Mouse (Mus musculus) T-helper 1 cell (primary cell): ENCODE results near the gene 9430015G10Rik.
"Not testable (repeated sequence)": the region's sequence is repeated elsewhere in the genome, so short reads cannot be mapped to it uniquely, and the experiment has no call there.

Experiments used
- in situ Hi-C: fragments of 300-600 bp; cut with MboI, MseI; formaldehyde crosslinking; loops from one replicate; pipeline ENCODE4 v1.15.1; 2025; ENCODE audit warnings: high pct_unique_total_duplicates

Gene 9430015G10Rik

GRCm38 (mm10) chr4:156096191-156096590 lies 13.6 kb upstream of the 9430015G10Rik start:
- in situ Hi-C loops: no loop called here

GRCm38 (mm10) chr4:156097770-156098366 lies 11.9 kb upstream of the 9430015G10Rik start:
- in situ Hi-C loops: no loop called here

- in situ Hi-C loops: no loop called here
Measured at GRCm38 (mm10) chr4:156099427-156099826, 10.4 kb upstream of the 9430015G10Rik start.

GRCm38 (mm10) chr4:156100501-156100900 lies 9.3 kb upstream of the 9430015G10Rik start:
- in situ Hi-C loops: no loop called here

GRCm38 (mm10) chr4:156101481-156101903 lies 8.3 kb upstream of the 9430015G10Rik start:
- in situ Hi-C loops: no loop called here

DNA sequence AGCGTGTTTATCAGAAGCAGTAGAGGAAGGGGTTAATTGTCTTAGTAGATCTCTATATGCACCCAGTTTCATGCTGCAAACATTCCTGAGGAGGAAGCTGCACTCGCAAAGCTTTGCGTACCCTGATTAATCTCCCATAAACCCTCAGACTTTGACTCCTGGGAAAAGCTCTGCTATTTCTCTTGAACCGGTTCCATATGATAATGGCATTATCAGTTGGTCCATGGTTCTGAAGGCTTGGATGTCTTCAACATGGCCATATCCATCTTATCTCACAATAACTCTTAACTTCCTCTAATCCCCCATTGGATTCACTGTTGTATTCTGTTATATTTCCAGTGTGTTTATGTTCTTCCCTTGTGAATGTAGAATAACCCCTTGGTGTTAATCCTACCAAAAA lies 6.4 kb upstream of the 9430015G10Rik start:
- in situ Hi-C loops: no loop called here

GRCm38 (mm10) chr4:156108606-156109546 lies 906 bp upstream of the 9430015G10Rik start:
- in situ Hi-C loops: no loop called here

GRCm38 (mm10) chr4:156124077-156124476 lies 14.3 kb downstream of the 9430015G10Rik start:
- in situ Hi-C loops: no loop called here

DNA sequence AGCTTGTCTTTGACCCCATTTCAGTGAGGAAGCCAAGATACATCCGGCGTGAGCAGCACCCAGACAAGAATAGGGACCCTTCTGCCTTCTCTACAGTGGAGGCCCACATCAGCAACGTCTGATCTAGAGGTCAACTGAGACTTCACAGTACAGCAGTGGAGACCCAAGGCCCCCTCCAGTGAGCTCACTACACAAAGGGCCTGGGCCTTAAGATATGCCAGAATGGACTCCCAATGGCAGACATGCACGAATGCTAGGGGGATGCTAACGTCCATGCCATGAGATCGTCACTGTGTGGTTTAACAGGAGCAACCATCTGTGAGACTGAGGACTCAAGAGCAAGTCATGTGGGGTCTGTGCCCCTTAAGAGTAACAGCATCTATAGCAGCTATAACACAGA lies 15.6 kb downstream of the 9430015G10Rik start:
- in situ Hi-C loops: no loop called here

- in situ Hi-C loops: no loop called here
Measured at GRCm38 (mm10) chr4:156126841-156127240, 17.1 kb downstream of the 9430015G10Rik start.

GRCm38 (mm10) chr4:156128746-156129145 lies 19.0 kb downstream of the 9430015G10Rik start:
- in situ Hi-C loops: no loop called here

DNA sequence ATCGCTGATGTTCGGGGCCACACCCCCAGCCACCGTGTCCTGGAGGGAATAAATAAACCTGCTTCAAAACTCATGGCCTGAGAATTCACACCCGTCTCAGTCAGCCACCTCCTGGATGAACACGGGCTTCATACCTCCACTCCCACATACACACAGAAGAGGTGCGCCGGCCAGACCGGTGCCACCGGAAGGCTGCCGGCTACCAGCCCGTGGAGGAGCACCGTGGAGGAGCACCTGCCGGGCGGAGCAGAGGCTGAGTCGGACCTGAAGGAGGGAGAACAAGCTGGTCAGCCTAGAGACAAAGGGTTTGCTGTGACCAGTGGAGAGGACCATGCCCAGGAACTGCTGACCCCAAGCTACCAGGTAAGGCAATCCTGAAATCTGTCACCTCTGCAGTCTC lies 20.7 kb downstream of the 9430015G10Rik start, which contains the start of gene Rnf223:
Gene Rnf223 (plus strand): TSS at position 78 of the 400 bp plus-strand sequence.
- in situ Hi-C loops: no loop called here

DNA sequence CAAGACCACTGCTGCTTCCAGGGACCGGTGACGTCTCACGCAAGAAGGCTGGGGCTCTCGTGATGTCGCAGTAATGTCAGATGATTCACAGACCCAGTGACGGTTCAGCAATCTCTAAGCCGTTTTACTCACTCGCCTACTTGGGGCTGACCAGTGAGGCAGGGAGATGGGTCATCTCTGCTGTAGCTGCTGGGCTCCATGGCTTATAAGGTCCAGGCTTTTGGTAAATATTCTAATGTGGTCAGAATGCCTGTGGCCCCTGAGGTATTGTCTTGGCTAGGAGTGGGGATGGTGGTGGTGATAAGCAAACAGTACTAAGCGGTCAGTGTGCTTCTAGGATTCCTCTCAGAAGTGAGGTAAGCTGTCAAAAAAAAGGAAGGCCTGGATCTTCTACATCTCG lies 21.2 kb downstream of the 9430015G10Rik start:
- in situ Hi-C loops: no loop called here

- in situ Hi-C loops: no loop called here
Measured at GRCm38 (mm10) chr4:156133334-156133733, 23.6 kb downstream of the 9430015G10Rik start.

- in situ Hi-C loops: no loop called here
Measured at GRCm38 (mm10) chr4:156133943-156134605, 24.3 kb downstream of the 9430015G10Rik start.

DNA sequence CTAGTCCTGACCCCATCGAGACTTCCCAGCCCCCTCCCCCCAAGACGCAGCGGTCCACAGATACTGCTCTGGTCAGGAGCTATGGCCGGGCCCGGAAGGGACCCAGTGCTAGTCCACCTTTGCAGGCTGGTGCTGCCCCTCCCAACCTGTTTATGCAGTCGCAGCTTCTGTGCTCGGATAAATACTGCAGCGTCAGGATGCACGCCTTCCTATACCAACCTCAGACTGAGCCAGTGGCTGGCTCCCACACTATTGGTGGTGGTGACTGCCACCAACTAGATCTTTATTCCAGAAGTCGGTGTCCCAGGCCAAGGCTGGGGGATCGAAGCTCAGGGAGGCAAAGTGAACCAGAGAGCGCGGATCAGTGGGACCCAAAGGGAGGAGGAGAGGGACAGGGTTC lies 25.3 kb downstream of the 9430015G10Rik start:
- in situ Hi-C loops: no loop called here

DNA sequence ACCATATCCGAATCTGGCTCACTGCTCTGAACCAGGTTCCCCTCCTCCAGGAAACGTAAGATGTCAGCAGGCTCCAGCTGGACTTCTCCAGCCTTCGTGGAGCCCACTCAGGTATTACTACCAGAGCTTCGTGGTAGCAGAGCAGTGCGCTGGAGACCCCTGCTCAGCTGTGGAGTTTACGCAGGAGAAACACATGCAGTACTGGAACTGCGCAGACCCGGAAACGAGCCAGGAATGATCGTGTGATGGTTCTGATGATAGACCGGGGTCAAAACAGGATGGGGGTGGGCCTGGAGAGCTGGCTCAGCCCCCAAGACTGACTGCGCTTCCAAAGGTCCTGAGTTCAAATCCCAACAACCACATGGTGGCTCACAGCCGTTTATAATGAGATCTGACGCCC lies 26.0 kb downstream of the 9430015G10Rik start:
- in situ Hi-C loops: no loop called here

- in situ Hi-C loops: no loop called here
Measured at GRCm38 (mm10) chr4:156136285-156137100, 26.7 kb downstream of the 9430015G10Rik start.

DNA sequence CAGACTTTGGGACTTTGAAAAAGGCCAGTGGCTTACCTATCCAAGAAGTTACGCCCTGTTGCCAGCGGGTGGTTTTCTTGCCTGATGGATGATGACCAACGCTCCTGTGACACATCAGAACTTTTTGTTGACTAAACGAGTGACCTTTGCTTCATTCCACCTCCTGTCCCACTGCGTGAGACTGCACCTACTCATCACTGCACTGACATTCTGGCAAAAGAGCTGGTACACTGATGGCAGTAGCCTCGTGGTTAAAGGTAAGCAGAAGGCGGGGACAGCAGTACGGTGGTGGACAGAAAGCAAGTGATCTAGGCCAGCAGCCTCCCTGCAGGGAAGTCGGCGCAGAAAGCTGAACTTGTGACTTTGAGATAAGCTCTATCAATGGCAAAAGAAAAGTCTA lies 41.1 kb downstream of the 9430015G10Rik start:
- in situ Hi-C loops: not testable (repeated sequence)

DNA sequence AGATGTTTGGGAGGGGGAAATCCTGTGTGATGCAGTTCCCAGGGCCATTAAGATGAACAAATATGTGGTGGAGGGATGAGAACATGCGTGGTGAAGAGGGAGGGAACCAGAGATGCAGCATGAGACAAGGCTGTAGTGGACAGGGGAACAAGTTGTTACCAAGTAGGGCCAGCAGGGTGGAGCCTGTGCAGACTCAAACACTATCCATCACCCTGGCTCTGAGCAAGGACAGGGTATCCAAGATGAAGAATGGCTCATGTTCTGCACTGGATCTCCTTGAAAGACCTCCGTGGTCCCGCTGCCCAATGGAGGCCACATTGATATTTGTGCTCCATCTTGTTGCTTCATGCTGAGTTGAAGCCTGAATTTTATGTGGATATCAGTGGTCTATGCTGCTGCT lies 45.0 kb downstream of the 9430015G10Rik start:
- in situ Hi-C loops: no loop called here

DNA sequence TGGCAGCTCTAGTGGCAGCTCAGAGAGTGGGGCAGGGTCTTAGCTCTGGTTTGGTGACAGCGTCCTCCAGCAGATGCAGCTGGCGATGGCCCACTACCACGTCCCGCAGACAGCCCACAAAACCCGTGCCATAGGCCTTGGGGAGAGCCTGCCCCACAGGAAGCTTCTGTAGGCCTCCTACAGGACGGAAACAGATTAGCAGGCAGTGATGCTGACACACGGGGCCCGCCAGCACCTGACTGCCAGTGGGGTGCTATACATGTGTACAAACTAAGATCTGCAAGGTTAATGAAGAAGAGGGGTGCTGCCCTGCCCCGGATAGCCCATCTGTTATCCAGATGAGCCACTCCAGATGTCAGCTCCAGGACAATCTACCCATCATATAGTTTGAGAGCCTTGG lies 56.7 kb downstream of the 9430015G10Rik start:
- in situ Hi-C loops: no loop called here
